Mouse (Mus musculus) embryo, embryonic 10.5 days (tissue): Measurements from ENCODE around the gene Gucy2f.
"Not testable (repeated sequence)": the region's sequence is repeated elsewhere in the genome, so short reads cannot be mapped to it uniquely, and the experiment has no call there.

Experiments
- DNase-seq: peaks from one replicate; pipeline ENCODE4 v3.0.0-alpha.2; 2015; ENCODE audit warnings: low spot score

Gene Gucy2f

DNA sequence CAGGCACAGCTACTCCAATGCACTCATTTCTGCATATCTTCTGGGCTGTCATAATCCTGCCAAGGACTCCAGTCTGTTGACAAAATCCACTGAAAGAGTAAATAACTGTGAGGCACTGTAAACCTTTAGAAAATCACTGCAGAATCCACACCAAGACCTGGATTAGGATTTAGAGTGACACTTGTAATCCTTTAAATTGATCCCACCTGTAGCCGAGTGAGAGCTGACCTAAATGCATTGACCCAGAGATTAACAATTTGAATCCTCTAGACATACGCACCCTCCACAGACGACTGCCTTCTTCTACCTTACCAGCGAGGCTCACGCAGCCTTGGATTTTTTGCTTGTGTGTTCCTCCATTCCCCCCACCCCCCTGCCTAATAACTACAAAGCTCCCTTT lies at the start of gene Gucy2f:
Gucy2f (minus strand) TSS at position 101 of the 400 bp plus-strand sequence.
- peak; percentile 0 for DNase-seq

- DNase-seq, result no peak
Measured at GRCm38 (mm10) chrX:142245682-142246327, 49.1 kb upstream of the Gucy2f start.

DNA sequence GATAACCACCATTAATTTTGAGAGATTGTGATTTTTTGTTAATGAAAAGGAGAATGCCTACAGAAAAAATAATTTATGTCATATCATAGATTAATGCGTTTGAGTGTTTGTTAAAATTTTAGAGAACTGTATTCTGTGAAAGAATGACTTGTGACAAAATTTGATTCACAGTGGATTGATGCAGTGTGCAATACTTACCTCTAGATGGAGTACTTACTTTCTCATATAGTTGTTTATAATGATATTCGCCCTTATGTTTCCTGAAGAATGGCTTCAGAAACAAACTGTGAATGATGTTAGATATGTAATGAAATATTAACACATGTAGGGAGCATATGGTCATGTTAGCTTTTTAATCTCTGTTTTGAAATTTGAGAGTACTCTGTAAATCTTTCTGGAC lies 40.4 kb upstream of the Gucy2f start:
- DNase-seq, result peak; percentile 19

- not testable (repeated sequence) for DNase-seq
Measured at GRCm38 (mm10) chrX:142236146-142236545, 39.4 kb upstream of the Gucy2f start.

- peak; percentile 2 for DNase-seq
Measured at GRCm38 (mm10) chrX:142228769-142229158, 32.0 kb upstream of the Gucy2f start.

GRCm38 (mm10) chrX:142228055-142228768 lies 31.5 kb upstream of the Gucy2f start:
- DNase-seq, result peak; percentile 77

- DNase-seq, result peak; percentile 77
Measured at GRCm38 (mm10) chrX:142227398-142228054, 30.8 kb upstream of the Gucy2f start.

DNA sequence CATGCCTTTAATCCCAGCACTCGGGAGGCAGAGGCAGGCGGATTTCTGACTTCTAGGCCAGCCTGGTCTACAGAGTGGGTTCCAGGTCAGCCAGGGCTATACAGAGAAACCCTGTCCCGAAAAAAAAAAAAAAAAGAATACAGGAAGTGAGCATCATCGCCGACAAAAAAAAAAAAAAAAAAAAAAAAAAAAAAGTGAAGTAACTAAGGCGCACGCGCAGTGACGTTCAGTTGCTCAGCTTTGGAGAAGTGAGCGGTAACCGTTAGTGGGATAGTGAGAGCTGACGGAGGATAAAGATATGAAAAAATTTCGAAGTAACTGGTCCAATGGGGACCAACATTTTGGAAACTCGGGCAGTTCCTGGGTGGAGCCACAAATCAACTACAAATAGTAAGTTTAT lies 29.8 kb upstream of the Gucy2f start, which contains the start of gene Nxt2:
Nxt2 (plus strand) TSS at position 229 of the 400 bp plus-strand sequence.
- no peak for DNase-seq

- peak; percentile 72 for DNase-seq
Measured at GRCm38 (mm10) chrX:142200295-142200694, 3.6 kb upstream of the Gucy2f start.

GRCm38 (mm10) chrX:142195551-142195950 lies 1.2 kb downstream of the Gucy2f start:
- DNase-seq, result no peak

DNA sequence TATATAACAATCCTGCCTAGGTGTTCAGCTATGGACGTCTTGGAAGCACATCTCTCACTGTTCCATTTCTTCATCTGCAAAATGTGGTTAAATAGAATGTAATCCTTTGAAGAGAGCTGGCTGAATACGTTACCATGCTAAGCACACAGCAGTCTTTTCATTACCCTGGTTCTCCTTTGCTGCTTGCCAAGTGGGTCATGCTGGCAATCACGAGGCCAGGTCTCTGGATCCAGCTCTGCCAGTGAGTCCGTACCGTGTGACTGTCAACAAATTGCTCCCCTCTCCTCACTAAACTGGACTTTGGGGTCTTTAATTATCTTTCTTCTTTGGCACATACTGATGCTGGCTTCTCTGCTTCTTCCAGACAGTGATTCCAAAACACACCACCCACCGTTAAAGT lies 2.3 kb downstream of the Gucy2f start:
- DNase-seq, result no peak

- no peak for DNase-seq
Measured at GRCm38 (mm10) chrX:142190355-142190754, 6.4 kb downstream of the Gucy2f start.

DNA sequence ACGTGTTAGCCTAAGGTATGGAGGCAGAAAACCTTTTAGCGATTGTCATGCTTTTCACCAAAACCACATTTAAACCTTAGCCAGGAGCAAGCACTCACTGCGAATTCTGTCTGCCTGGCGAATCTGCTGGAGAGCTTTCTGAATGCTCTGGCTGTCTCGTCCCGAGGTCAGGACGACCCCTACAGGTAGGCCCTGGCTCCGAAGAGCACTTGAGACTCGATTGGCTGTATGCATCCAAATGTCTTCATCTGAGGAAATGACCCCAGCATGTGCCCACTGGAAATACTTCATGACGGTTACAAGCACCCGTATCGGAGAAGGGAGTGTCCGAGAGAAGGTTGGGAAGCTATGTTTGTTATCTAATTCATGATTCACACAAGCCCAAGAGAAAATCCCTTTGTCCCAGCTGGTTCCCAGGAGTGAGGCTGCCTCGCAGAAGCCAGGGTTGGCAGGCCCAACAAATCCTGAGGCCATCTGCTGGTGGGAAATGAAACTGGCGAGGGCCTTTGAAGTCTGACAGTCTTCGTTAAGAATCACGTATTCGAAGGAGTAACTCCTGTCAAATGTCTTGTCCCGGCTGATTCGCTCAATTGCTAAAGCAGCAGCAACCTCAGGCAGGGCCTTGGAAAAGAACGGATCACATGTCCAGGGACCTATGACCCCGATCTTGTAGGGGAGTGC lies 7.6 kb downstream of the Gucy2f start:
- peak; percentile 76 for DNase-seq

DNA sequence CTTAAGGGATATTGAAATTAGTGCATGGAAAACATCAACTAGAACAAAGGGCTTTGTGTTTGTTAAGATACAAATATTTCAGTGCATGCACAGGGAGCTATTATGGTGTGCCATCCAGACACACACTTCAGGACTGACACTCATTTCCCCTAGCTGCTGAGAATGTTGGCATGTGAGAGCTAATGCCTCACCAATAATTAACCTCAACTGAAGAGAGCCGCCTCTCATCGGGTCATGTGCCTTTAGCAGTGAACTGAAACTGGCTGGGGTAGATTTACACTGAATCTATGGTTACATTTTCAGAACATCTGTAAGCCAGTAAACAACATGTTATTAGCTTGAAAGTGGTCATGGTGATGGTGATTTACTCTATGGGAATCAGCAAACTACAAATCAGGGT lies 14.7 kb downstream of the Gucy2f start:
- DNase-seq, result no peak

DNA sequence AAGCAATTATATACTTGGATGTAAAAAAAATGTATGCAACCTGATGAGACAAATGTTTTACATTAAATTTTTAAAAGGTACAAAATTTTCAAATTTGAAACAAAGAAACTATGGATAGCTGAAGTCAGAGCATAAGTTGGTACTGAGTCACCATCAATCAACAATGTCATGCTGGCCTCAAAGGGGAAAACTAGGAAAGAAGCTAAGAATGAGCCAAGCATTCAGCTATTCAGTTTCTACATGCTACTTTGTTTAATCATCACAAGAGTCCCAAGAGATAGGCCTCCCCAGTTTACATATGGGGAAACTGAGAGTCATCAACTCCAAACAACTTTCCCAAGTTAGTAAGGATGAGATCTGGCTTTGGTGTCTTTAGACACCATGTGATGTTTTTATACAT lies 19.8 kb downstream of the Gucy2f start:
- no peak for DNase-seq

GRCm38 (mm10) chrX:142115779-142116178 lies 81.0 kb downstream of the Gucy2f start:
- DNase-seq, result peak; percentile 1

DNA sequence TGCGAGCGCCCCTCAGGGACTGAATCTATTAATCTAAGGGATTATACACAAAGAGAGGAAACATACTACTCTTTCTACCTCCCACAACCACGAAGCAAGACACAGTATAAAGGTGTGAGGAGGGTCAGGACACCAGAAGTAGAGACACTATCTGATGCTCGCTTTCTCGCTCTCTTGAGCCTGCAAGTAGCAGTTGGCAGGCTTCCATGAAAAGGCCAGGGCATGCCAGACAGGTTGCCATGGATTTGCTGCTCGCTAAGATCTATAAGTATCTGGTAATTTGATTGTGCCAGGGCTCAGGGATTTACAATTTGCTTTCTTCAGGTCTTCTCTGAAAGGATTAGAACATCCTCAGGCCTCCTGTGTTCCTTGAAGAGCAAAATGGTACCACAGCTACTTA lies 85.5 kb downstream of the Gucy2f start:
- no peak for DNase-seq

DNA sequence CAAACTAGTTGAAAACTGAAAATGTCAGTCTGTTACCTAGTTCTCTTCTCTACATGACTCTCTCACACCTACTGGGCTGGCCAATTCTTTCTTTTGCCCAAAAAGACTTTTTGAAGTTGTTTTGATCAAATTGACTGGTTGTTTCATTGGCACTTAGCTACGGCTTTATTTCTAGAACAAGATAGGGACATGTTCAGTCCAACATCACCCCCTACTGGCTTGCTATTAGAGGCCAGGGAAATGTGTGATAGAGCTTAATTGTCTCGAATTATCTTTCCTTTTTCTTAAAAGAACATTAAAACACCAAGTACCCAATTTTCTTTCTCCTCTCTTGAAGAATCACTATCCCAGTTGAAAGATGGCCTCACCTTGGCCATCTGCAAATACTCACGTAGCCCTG lies 99.8 kb downstream of the Gucy2f start:
- peak; percentile 55 for DNase-seq

GRCm38 (mm10) chrX:142095579-142095978 lies 101.2 kb downstream of the Gucy2f start:
- no peak for DNase-seq

- no peak for DNase-seq
Measured at GRCm38 (mm10) chrX:142062585-142062984, 134.1 kb downstream of the Gucy2f start.
